Mouse (Mus musculus) layer of hippocampus, postnatal 14 days (tissue): ENCODE measurements around the gene Mex3a. TPM values are rescaled to one million over a fixed set of nuclear protein-coding genes. Genes with fewer than 3 reads are reported as not detected.

Experiments used
- DNase-seq, 2 experiments: peaks; one replicate each; pipeline ENCODE4 v3.0.0; 2021 to 2022; ENCODE audit warnings: low spot score in 2 of 2, mixed read lengths in 1 of 2
- long read RNA-seq, 2 experiments: library from polyadenylated mRNA; stranded (forward); transcript quantifications; one replicate each; pipeline ENCODE4 v2.0.0; 2021
- total RNA-seq, 2 experiments: library from RNA; stranded (reverse); gene quantifications; 2 replicates each; pipeline ENCODE4 v1.2.3; 2021

Mex3a gene
- total RNA-seq = 10 to 100 TPM in 1 of 2 experiments, 1 to 10 TPM in 1; 9.0 to 10.7 TPM
- long read RNA-seq, experiment 1, partial matches to known transcripts = 0 of 3 reads
- long read RNA-seq, experiment 1, other reads (novel, unspliced or antisense) = 3 of 3 reads
- long read RNA-seq, experiment 2, partial matches to known transcripts = 0 of 7 reads
- long read RNA-seq, experiment 2, other reads (novel, unspliced or antisense) = 7 of 7 reads

- DNase-seq = no peak
Observed at GRCm38 (mm10) chr3:88532299-88532674, at the start of gene Mex3a. TSS of gene Mex3a (plus strand) at chr3:88532395.

- DNase-seq = no peak
Observed at GRCm38 (mm10) chr3:88483141-88483540, 49.1 kb upstream of the Mex3a start.

DNA sequence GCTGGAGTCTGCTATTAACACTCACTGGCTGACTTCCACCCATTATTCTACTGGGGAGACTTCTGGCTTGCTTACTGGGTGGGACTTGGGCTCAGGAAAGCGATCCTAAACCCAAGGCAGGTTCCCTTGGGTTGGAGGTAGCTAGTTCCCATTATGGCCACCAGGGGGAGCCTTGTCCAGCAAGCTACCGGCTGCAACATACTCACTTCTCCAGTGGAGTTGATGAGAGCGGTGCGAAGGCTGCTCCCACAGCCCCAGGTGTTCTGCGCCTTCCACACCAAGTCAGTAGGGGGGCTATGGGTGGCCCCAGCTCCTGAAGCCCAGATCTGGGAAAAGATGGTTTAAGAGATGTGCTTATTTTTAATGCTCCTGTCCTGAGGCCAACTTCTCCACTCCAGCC is 48.6 kb upstream of the Mex3a start:
- peak; percentile 65 to 74 for DNase-seq

DNA sequence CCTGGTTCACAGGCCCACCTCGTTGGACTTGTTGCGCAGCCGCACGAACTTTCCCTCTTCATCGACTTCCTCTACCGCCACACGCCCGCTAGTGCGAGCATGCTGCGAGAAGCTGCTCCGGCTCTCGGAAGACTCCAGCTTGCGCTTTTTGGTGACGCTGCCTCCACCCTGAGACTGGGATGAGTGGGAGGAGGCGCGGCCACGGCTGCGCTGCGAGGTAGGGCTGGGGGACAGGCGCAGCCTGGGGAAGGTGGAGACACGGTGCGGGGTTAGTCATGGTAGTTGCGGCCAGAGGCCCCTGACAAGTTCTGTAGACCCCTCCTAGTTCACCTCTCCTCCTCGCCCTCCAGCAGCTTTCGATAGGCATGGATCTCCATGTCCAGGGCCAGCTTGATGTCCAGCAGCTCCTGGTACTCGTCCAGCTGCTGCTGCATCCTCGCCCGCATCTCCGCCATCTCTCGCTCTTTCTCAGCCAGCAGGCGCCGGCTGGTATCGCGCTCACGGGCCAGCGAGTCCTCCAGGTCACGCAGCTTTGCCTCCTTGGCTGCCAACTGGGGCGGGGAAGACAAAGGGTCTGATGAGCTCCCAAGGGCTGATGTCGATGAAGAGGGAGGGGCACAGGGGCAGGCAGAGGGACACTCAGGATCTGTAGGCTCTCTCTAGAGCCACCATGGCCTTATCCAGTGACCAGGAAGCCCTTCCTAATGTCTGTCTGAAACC is 47.4 kb upstream of the Mex3a start:
- no peak for DNase-seq

DNA sequence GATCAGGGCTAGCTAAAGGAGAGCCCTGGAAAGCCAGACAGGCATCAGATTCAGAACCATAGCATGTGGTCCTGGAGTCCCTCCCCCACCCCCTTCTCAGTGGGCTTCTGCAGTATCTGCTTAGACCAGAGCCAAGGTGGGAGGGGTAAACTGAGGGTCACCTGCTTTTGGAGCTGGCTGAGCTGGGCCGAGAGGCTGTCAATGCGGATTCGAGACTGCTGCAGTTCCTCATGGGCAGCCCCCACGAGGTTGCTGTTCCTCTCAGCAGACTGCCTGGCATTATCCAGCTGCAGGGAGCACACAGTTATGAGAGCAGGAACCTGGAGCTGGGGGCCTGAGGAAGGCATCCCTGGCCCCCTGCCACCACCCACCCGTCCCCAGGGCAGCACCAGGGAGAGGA is 46.2 kb upstream of the Mex3a start:
- no peak for DNase-seq

GRCm38 (mm10) chr3:88486887-88487286 is 45.3 kb upstream of the Mex3a start:
- DNase-seq = no peak

GRCm38 (mm10) chr3:88487396-88487795 is 44.8 kb upstream of the Mex3a start:
- DNase-seq = no peak

DNA sequence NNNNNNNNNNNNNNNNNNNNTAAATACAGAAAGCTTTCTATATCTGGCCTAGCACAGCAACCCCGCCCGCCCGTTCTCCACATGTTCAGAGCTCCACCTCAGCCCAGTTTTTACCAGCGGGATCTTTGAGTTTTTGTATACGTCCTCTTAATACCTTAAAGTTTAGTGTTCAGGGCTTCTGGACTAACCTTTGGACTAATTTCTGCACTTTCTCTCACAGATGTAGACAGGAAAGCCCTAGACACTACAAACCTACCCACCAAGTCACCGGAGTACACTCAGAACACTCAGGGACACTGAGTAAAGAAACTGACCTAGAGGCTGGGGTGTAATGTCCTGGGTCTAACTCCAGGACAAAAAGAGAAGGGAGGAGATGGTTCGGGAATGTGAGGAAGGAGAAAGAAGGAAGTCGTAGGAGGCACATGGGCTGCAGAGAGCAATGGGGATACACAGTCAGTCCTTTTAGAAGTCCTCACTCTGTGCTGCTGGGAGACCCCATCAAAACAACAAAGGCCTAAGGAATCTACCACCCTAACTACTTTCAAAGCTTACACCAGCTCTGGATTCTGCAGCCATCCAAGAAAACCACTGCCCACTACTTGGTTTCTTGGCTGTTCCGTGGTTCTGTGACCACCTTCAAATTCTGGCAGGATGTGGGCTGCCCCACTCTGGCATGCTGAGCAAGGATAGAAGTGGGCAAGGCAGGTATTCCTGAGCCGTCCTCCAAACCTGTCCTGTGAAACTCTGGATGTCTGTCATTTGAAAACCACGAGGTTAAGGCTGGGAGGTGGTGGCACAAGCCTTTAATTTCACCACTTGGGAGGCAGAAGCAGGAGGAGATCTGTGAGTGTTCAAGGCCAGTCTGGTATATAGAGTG is 38.3 kb upstream of the Mex3a start:
- no peak for DNase-seq

DNA sequence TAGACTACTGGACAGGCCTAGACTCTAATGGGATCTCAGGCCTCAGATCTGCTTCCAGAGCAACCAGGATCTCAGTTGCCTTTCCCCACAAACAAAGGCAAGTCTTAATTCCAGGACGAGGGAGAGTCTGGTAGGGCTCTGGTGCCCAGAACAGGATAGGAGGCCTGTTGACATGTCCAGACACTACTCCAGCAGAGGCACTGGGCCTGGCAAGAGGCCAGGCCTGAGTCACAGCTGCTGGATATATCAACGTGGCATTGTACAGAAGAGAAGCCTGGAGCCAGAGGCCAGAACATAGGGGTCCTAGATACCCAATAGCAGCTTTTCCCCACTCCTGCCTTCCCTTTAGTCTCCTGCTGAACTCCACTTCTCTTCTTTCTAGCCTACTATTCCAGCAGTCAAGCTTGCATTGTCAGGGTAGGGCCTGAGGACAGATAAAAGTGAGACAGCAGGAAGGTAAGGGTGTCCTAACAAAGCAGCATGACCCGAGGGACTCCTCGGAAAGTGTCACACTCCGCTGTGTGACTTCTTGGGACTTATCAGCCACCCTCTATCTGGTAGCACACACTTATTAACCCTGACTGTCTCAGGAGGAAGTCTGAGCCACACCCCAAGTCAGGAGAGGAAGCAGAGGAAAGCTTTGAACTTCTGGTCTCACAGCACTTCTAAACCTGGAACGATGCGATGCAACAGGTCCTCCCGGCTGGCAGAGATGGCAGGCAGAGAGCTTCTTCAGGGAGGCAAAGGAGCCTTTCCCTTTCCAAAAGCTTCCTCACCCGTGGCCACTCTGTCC is 37.2 kb upstream of the Mex3a start:
- DNase-seq = no peak

DNA sequence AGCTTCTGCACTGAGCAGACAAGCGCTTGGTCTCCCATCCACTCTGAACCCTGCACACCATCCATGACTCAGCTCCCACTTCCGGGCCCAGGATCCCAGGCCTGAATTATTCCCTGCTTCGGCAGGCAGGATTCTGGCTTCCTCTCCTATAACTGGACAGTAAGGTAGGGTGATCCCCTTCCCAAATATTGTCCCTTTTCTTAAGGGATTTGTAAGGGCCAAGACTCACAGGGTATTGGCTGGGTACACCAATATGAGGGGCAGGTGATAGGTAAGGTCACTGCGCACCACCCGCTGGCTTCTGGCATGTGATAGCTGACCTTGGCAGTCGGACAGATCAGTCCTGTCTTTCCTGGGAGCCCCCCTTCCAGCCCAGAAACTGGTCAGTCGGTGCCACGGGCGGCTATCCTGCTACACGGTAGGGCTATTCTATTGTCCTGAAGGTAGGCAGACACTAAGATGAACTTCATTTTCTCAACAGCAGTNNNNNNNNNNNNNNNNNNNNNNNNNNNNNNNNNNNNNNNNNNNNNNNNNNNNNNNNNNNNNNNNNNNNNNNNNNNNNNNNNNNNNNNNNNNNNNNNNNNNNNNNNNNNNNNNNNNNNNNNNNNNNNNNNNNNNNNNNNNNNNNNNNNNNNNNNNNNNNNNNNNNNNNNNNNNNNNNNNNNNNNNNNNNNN is 36.3 kb upstream of the Mex3a start:
- no peak for DNase-seq

DNA sequence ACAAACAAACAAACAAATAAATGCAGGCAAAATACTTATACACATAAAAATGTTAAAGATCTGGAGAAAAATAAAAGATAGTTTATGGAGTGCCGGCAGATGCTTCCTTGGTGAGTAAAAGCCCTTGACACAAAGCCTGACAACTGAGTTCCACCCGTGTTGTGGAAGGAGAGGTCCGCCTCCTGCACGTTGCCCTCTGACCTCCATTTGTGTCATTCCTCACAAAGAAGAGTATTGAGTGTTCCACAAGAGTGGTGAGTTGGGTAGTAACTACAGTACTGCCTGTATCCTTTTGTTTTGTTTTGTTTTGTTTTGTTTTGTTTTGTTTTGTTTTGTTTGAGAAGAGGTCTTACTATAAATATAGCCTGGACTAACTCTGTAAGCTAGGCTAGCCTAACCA is 32.6 kb upstream of the Mex3a start:
- no peak for DNase-seq

DNA sequence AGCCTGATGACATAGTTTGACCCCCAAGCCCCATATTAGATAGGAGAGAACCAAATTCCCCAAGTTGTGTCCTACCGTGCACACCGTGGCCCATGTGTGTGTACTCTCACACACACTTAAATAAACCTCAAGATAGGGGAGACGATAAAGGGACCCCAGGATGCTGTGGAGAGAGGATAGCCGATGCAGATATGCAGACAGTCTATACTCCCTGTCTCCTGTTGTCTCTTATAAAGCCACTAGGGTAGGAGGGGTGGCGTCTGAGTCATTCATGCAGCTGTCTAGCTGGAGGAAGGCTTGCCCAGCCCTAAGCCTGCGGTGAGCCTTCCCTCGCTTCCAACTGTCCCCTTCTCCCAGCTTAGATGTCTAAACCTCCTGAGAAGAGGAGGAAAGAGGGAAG is 32.1 kb upstream of the Mex3a start:
- no peak for DNase-seq

DNA sequence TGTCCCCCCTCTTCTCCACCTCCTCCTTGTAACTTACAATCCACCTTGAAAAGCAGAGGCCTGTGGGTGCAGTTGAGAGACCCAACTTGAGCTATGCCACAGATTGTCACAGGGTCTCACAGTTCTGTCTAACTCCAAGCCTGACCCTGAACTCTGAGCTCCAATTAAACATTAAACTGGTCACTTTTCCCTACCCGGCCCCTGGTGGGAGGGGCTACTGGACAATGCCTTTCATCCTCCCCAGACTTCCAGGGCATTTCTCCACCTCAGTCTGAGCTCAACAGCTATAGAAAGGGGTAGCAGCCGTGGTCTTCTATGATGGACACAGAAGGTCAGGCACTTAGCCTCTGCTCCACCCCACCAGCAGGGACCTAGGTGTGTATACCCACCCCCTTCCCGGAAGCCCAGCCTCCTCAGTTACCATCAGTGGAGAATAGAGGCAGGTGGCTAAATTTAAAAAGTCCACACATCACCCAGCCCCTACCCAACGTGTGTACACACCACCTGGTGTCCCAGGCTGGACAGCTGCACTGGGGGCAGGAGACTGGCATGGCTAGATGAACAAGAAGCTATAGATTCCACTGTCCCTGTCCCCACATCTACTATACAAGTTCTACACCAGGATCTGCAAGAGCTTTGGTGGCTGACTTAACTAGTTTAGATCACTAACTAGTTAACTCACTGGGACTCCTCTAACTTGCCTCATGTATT is 31.4 kb upstream of the Mex3a start:
- no peak for DNase-seq

GRCm38 (mm10) chr3:88501366-88502030 is 30.7 kb upstream of the Mex3a start:
- DNase-seq = no peak

DNA sequence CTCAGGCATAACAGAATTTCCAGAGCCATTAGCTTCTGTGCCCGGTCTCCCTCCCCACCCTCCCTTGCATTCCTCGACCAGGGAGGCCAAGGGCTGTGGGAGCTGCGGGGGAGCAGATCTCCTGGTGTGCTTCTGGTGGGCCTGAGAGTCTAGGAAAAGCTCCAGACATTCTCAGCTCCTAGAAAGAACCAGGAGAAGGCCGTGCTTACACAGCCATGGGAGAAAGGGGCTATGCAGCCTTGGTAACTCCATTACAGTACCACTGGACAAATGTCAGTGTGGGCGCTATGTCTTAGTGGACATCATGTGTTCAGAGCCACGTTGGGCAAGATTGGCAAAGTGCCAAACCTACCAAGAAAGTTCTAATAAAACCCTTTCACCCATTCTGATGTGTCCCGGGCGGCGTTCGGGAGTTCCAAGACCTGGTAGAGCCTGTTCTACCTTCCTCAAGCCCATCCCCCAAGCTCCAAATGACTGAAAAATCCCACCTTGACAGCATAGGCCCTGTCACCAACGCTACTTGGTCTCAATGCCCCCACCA is 30.1 kb upstream of the Mex3a start:
- no peak for DNase-seq

DNA sequence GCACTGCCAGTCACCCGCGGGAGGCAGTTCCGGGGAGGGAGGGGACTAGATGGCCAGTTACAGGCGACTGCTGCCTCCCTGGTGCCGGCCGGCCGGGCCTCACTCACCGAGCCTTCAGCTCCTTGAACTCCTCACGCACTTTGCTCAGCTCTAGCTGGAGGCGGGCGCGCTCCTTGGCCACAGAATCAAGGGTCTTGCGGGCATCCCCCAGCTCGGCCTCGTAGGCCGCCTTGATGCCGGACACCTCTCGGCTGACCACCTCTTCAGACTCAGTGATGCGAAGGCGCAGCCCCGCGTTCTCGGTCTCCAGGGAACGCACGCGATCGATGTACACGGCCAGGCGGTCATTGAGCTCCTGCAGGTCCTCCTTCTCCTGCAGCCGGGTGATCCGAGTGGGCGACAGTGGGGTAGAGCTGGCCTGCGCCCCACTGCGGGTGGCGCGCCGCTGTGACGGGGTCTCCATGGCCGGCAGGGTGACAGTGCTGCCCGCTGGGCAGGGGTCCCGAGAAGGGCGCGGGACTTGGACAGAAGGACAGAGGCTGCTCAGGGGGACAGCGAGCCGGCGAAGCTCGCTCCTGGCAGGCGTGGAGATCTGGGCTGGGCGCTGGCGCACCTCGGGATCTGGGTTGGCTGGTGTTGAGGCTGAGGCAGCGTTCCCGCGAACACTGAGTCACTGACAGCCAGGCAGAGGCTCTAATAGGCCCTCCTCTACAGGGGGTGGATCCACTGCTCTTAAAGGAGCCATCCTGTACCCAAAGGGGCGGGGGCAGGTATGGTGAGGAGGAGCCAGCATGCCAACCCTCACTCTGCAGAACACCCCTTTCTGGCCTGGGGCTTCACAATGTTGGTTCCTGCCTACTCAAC is 29.3 kb upstream of the Mex3a start:
- DNase-seq = peak; percentile 88 to 92

GRCm38 (mm10) chr3:88503505-88503863 is 28.7 kb upstream of the Mex3a start:
- no peak for DNase-seq
